Mouse (Mus musculus): ENCODE measurements at regions not wholly inside any gene's neighbourhood (a gene's known extent, or its start where the extent isn't known, plus 50 kb on each side); places are given as distances from the start of the nearest gene placed in this dataset.
A peak's percentile ranks its signal among the peaks of the same experiment; 100 is the strongest.

GRCm38 (mm10) chr13:12925604-12926003, 79.6 kb downstream of the Prl2c2 start:
- TF ChIP-seq POLR2A (IDR thresholded peaks at IDR 0.05; ENCODE audit: borderline replicate concordance, low read depth, low read length): no peak
- TF ChIP-seq CTCF (IDR thresholded peaks at IDR 0.05; ENCODE audit: low read depth, low read length): peak; percentile 72
